Mouse (Mus musculus) limb, embryonic 14.5 days (tissue): Measurements from ENCODE around the gene Ncbp1. TPM values are rescaled to one million over a fixed set of nuclear protein-coding genes. Genes with fewer than 3 reads are reported as not detected.

ENCODE experiments used
- ATAC-seq: fragments of 200-750 bp; cut with Nextera tagmentation; 2 replicates; pipeline ENCODE4 v1.8.0; 2017; ENCODE audit warnings: low read depth, moderate number of reproducible peaks, moderate TSS enrichment; ENCODE audit not compliant: low FRiP score
- DNase-seq: peaks from one replicate; pipeline ENCODE4 v3.0.0-alpha.2; 2015; ENCODE audit warnings: low spot score
- H3K27ac ChIP-seq: fragments of 300-500 bp; sonication (generic); replicated peaks from 2 replicates; pipeline ENCODE4 v1.5.1; 2014; ENCODE audit warnings: low read depth, mild to moderate bottlenecking, low read length, moderate library complexity, mixed read lengths
- H3K27me3 ChIP-seq: fragments of 300-500 bp; sonication (generic); 2 replicates; pipeline ENCODE4 v1.6.1; 2014; ENCODE audit warnings: low read length, mixed read lengths; ENCODE audit not compliant: control insufficient read depth, insufficient read depth
- H3K36me3 ChIP-seq: fragments of 300-500 bp; sonication (generic); 2 replicates; pipeline ENCODE4 v1.6.1; 2014; ENCODE audit warnings: mild to moderate bottlenecking, low read length, moderate library complexity, mixed read lengths; ENCODE audit not compliant: control insufficient read depth, insufficient read depth
- H3K4me1 ChIP-seq: fragments of 300-500 bp; sonication (generic); 2 replicates; pipeline ENCODE4 v1.6.1; 2014; ENCODE audit warnings: antibody characterized with exemption, low read length, mixed read lengths; ENCODE audit not compliant: control insufficient read depth, insufficient read depth
- H3K4me2 ChIP-seq: fragments of 300-500 bp; sonication (generic); replicated peaks from 2 replicates; pipeline ENCODE4 v1.6.1; 2014; ENCODE audit warnings: low read depth, mild to moderate bottlenecking, low read length, moderate library complexity; ENCODE audit not compliant: severe bottlenecking
- H3K4me3 ChIP-seq: fragments of 300-500 bp; sonication (generic); replicated peaks from 2 replicates; pipeline ENCODE4 v1.5.1; 2014; ENCODE audit warnings: low read length
- H3K9ac ChIP-seq: fragments of 300-500 bp; sonication (generic); 2 replicates; pipeline ENCODE4 v1.6.1; 2014; ENCODE audit warnings: mild to moderate bottlenecking, low read depth, low read length, moderate library complexity; ENCODE audit not compliant: severe bottlenecking
- H3K9me3 ChIP-seq: fragments of 300-500 bp; sonication (generic); 2 replicates; pipeline ENCODE4 v1.6.1; 2016; ENCODE audit warnings: low read length; ENCODE audit not compliant: control insufficient read depth
- POLR2A ChIP-seq: fragments of 200-500 bp; IDR thresholded peaks from 2 replicates; pipeline ENCODE4 v1.8.0; 2012; ENCODE audit warnings: inconsistent platforms, mild to moderate bottlenecking, moderate library complexity, borderline replicate concordance; ENCODE audit not compliant: insufficient read depth, insufficient read length; ENCODE audit errors: extremely low read depth
- WGBS: fragments of 180-500 bp; shearing (Covaris S2); extraction: QIAGEN DNeasy Blood & Tissue Kit; methylation state at CpG from one replicate; pipeline ENCODE4 v1.1.7; 2014; 5-methylcytosine and 5-hydroxymethylcytosine counted together
- polyA plus RNA-seq, 2 experiments: library from polyadenylated mRNA; depleted of rRNA in 1 of 2; stranded (reverse) in 1 of 2; unstranded in 1 of 2; fragments of >200 nt; fragmentation: Nextera tagmentation in 1 of 2; extraction: Ambion mirVana in 1 of 2; gene quantifications; 2 replicates each; pipeline versions ENCODE4 v1.2.1 to v1.2.3; 2012 to 2014

Gene Ncbp1
- polyA plus RNA-seq, 2 experiments = 74.0 to 75.2 TPM

DNA sequence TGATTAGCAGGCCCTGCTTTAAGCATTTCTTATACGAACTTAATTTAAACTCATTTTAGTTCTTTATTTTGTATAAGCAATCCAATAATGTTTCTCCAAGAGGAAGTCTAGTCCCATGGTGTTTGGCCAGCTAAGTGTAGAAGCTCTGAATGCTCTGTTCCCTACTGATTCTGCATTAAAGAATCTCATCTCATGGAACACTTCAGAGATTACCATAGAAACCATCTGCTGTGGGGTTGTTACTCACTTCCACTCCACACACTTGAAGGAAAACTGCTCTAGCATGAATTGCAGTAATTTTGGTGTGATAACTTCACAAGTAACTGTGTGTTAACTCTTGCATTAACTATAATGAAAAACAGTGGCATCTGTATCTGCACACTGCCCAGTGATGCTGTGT, 8.5 kb downstream of the Ncbp1 start:
- Histone ChIP-seq H3K4me3 (no peak overlapping the region), H3K4me1 (no peaks in the 10 kb centered on the region), H3K36me3 (peaks cover 54% of the 10 kb centered on the region), H3K9me3 (no peaks in the 10 kb centered on the region), H3K9ac (no peak overlapping the region), H3K4me2 (no peak overlapping the region), H3K27ac (no peak overlapping the region), H3K27me3 (no peaks in the 10 kb centered on the region)
- ATAC-seq (no peak), DNase-seq (no peak)
- WGBS = 97% methylated on average over 1 of the region's 1 CpGs
- TF ChIP-seq POLR2A = no peak

DNA sequence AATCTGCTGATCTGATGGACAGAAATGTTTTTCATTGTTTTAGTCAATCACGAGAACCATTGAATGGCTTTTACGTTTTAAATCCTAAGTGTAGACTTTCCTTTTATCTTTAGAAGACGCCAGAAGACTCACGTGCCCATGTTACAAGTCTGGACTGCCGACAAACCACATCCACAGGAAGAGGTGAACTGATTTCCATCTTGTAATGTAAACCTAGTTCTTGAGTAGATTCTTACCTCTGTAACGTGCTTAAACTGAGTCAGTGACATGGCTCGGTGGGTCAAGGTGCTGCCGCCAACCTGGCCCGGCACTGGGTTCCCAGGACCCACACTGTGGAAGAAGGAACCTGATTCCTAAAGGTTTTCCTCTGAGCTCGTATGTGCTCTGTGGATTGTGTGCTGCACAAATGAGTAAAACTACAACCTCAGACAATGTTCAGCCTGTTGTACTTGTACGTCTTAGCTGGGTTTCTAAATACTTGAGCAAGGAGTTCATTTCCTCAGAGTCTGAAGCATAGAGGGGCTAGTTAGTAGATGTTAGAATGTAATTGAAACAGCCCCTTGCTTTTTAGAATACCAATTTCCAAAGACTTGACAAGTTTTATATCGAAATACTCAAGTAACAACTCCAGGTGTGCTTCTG, 13.6 kb downstream of the Ncbp1 start:
- no peak for DNase-seq
- no peaks in the 10 kb centered on the region for H3K4me1 ChIP-seq
- H3K9ac ChIP-seq = no peak overlapping the region
- no peak overlapping the region for H3K27ac ChIP-seq
- TF ChIP-seq POLR2A = no peak
- WGBS = 95% methylated on average over 12 of the region's 12 CpGs
- H3K4me2 ChIP-seq = no peak overlapping the region
- ATAC-seq = no peak
- H3K4me3 ChIP-seq = no peak overlapping the region
- peaks cover 93% of the 10 kb centered on the region for H3K36me3 ChIP-seq
- no peaks in the 10 kb centered on the region for H3K27me3 ChIP-seq
- no peaks in the 10 kb centered on the region for H3K9me3 ChIP-seq

DNA sequence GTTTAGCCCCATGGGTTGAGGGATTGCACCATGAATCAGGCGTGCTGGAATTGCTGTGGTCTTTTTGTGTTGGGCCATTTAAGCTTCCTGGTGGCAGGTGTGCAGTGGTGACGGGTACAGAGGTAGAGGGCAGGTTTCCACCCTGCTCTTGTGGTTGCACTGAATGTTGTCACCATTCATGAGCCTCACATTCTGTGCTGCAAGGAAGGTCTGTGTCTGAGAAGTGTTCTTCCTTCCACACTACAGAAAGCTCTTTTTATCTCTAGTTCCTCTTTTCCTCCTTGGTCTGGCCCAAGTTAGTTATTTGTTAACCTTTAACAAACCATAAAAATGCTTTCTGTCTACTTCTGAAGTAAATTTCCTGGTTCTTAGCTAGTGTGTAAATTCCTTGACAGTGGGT, 25.6 kb downstream of the Ncbp1 start:
- Histone ChIP-seq H3K27me3 (no peaks in the 10 kb centered on the region), H3K4me2 (no peak overlapping the region), H3K9me3 (no peaks in the 10 kb centered on the region), H3K36me3 (peaks cover 90% of the 10 kb centered on the region), H3K4me3 (no peak overlapping the region), H3K27ac (no peak overlapping the region), H3K9ac (no peak overlapping the region), H3K4me1 (no peaks in the 10 kb centered on the region)
- no peak for ATAC-seq
- 86% methylated on average over 2 of the region's 2 CpGs for WGBS
- DNase-seq = no peak
- no peak for TF ChIP-seq POLR2A

DNA sequence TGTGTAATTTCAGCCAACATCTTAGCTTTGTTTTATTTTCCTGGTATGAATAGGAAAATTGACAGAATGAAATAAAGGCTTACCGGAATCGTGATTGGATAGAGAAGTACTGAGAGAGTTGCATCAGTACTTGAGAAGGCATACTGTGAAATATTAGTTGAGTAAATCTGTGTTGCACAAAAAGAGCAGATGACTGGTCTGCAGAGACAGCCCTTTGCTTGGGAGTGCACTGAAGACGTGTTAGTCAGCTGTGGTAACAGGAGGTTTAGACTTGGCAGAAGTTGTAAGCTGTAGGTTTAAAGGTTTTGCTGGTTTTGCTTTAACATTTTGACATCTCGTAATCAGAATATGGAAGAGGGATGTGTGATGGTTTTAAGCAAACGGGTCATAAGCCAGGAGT, 27.4 kb downstream of the Ncbp1 start:
- ATAC-seq = no peak
- no peaks in the 10 kb centered on the region for H3K4me1 ChIP-seq
- no peak for DNase-seq
- H3K36me3 ChIP-seq = peaks cover 95% of the 10 kb centered on the region
- H3K27me3 ChIP-seq = no peaks in the 10 kb centered on the region
- WGBS = 95% methylated on average over 5 of the region's 5 CpGs
- no peaks in the 10 kb centered on the region for H3K9me3 ChIP-seq
- H3K27ac ChIP-seq = no peak overlapping the region
- TF ChIP-seq POLR2A = no peak
- H3K4me2 ChIP-seq = no peak overlapping the region
- H3K4me3 ChIP-seq = no peak overlapping the region
- no peak overlapping the region for H3K9ac ChIP-seq

DNA sequence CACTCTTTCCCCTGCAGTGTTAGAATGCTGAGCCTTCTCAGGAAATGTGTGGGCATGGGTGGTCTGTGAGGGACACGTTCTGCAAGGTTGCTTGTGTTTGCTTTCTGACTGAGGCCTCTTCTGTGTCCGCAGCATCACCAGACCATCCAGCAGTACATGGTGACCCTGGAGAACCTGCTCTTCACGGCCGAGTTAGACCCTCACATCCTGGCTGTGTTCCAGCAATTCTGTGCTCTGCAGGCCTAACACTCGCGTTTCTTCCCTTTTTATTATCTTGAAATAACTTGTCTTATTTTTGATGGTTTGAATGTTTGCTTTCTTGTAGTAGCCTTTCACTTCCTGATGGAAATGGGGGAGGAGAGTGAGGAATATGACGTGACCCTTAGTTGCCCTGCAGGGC, 33.3 kb downstream of the Ncbp1 start:
- DNase-seq (no peak), ATAC-seq (no peak)
- WGBS = 82% methylated on average over 7 of the region's 7 CpGs
- H3K9ac ChIP-seq = no peak overlapping the region
- TF ChIP-seq POLR2A = no peak
- H3K27me3 ChIP-seq = no peaks in the 10 kb centered on the region
- H3K4me2 ChIP-seq = no peak overlapping the region
- H3K4me3 ChIP-seq = no peak overlapping the region
- H3K9me3 ChIP-seq = no peaks in the 10 kb centered on the region
- H3K36me3 ChIP-seq = peaks cover 89% of the 10 kb centered on the region
- H3K4me1 ChIP-seq = no peaks in the 10 kb centered on the region
- no peak overlapping the region for H3K27ac ChIP-seq

DNA sequence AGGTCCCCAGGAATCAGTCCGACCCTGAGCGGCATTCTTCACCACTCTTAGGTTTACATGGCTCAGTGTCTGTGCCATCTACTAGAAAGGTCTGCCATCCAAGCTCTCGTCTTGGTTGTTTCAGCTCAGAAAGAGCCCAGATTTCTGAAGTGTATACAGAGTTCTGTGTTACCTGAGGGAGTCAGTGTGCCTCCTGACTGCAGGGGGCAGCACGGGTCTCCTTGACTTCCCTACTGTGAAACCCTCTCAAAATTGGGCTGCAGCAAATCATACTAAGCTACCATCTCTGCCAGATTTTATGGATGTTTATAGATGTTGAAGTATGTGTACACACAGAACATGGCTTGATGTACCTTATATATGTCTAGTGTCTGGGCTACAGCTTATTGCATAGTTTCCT, 37.9 kb downstream of the Ncbp1 start:
- no peak overlapping the region for H3K4me3 ChIP-seq
- DNase-seq (no peak), ATAC-seq (no peak)
- H3K4me2 ChIP-seq = no peak overlapping the region
- H3K36me3 ChIP-seq = peaks cover 88% of the 10 kb centered on the region
- WGBS = 71% methylated on average over 4 of the region's 4 CpGs
- no peak overlapping the region for H3K9ac ChIP-seq
- H3K27me3 ChIP-seq = no peaks in the 10 kb centered on the region
- no peaks in the 10 kb centered on the region for H3K9me3 ChIP-seq
- no peak for TF ChIP-seq POLR2A
- no peaks in the 10 kb centered on the region for H3K4me1 ChIP-seq
- no peak overlapping the region for H3K27ac ChIP-seq
